Mouse (Mus musculus): Measurements from ENCODE around the gene Cadps2. TPM values are rescaled to one million over a fixed set of nuclear protein-coding genes. Genes with fewer than 3 reads are reported as not detected.

The Cadps2 gene
- total RNA-seq (2014; rRNA removed) (21.9 and 23.0 TPM in 2 replicates), polyA plus RNA-seq (2015; fragmentation: Nextera tagmentation; extraction: Ambion mirVana) (5.0 and 7.3 TPM in 2 replicates)

DNA sequence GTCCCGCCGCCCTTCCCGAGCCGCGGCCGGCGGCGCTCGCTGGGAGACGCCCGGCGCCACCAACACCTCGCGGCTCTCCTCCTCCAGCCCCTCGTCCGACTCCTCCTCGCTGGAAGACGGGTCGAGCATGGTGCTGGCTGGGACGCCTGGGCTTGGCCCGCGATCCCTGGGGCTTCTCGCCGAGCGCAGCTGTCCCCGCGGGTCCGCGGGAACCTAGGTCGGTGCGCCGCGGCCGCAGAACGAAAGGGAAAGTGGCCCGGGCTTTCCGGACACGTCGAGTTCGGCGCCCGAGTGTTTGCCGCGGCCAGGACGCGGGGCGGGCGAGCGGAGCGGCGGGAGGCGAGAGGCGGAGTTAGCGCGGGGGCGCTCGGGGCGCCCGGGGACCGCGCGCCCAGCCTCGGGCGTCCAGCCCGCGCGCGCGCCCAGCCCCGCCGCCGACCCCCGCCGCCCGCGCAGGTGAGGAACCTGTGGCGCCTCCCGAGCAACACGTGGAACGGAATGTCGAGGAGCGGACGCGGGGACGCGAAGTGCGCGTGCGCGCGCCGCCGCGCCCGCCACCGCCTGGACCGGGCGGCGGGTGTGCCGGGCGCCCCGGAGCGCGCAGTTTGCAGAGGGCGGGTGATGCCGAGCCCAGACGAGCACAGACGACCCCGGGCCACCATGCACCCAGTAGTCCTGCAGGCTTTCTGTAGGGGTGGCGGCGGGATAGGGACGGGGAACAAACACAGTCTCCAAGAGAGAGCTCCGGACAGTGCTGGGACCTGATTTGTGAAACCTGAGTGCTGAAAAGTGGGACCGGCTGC lies at the start of gene Cadps2:
Gene Cadps2 (minus strand): TSS at position 413 of the 803 bp plus-strand sequence.
- peak within 1 kb of the TSS; percentile 64 for H3K9ac ChIP-seq (replicated peaks; ENCODE audit: low read length, poor library complexity, severe bottlenecking)
- H3K27me3 ChIP-seq (ENCODE audit: insufficient read depth, low read length) = peaks cover 24% of the 10 kb centered on the region; the same call in 1 of the 2 replicates
- DNase-seq (ENCODE audit: low spot score) = peak; percentile 44
- whole genome bisulfite sequencing = 0% methylated on average over 87 of the region's 114 CpGs
- no peaks in the 10 kb centered on the region for H3K36me3 ChIP-seq (ENCODE audit: insufficient read depth, low read length)
- H3K27ac ChIP-seq (ENCODE audit: low read depth, low read length) = peak within 1 kb of the TSS; percentile 49; the same call in 1 of the 2 replicates
- H3K9me3 ChIP-seq (ENCODE audit: low read length) = no peaks in the 10 kb centered on the region
- no peak for TF ChIP-seq CTCF (IDR thresholded peaks at IDR 0.05)
- peak within 1 kb of the TSS; percentile 74 for H3K4me3 ChIP-seq (ENCODE audit: low read depth, low read length)
- peaks cover 4% of the 10 kb centered on the region; the same call in 1 of the 2 replicates for H3K4me1 ChIP-seq (ENCODE audit: insufficient read depth, low read length)
- ATAC-seq (ENCODE audit: low FRiP score) = peak; percentile 69
- H3K4me2 ChIP-seq (ENCODE audit: low read depth, low read length, poor library complexity, severe bottlenecking) = peak within 1 kb of the TSS; percentile 94

DNA sequence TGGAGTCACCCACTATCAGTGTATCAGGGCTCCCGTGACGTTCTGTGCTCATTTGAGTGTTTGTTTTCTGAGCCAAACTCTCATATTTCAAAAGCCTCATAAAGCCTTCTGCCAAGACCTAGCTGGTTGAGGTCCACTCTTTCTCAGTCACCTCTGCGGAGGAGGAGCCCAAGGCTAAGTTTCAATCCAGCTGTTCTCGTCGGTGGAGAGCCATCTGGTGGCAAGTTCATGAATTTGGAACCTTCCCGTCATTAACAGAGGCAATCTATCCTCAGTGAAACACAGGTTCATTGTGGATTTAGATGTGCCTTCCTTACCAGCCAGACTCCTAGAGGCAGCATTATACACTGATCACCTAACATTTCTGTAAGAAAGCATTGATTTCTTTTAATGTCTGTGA lies 47.2 kb upstream of the Cadps2 start:
- no peaks in the 10 kb centered on the region for H3K36me3 ChIP-seq (ENCODE audit: insufficient read depth, low read length)
- DNase-seq (ENCODE audit: low spot score) (peak; percentile 53), ATAC-seq (ENCODE audit: low FRiP score) (no peak)
- H3K9ac ChIP-seq (replicated peaks; ENCODE audit: low read length, poor library complexity, severe bottlenecking) = no peak overlapping the region
- no peak overlapping the region for H3K4me2 ChIP-seq (ENCODE audit: low read depth, low read length, poor library complexity, severe bottlenecking)
- no peaks in the 10 kb centered on the region for H3K4me1 ChIP-seq (ENCODE audit: insufficient read depth, low read length)
- no peaks in the 10 kb centered on the region for H3K27me3 ChIP-seq (ENCODE audit: insufficient read depth, low read length)
- H3K4me3 ChIP-seq (ENCODE audit: low read depth, low read length) = no peak overlapping the region
- no peaks in the 10 kb centered on the region for H3K9me3 ChIP-seq (ENCODE audit: low read length)
- 22% methylated on average over 6 of the region's 6 CpGs for WGBS
- TF ChIP-seq CTCF (IDR thresholded peaks at IDR 0.05) = peak; percentile 68
- H3K27ac ChIP-seq (ENCODE audit: low read depth, low read length) = no peak overlapping the region

DNA sequence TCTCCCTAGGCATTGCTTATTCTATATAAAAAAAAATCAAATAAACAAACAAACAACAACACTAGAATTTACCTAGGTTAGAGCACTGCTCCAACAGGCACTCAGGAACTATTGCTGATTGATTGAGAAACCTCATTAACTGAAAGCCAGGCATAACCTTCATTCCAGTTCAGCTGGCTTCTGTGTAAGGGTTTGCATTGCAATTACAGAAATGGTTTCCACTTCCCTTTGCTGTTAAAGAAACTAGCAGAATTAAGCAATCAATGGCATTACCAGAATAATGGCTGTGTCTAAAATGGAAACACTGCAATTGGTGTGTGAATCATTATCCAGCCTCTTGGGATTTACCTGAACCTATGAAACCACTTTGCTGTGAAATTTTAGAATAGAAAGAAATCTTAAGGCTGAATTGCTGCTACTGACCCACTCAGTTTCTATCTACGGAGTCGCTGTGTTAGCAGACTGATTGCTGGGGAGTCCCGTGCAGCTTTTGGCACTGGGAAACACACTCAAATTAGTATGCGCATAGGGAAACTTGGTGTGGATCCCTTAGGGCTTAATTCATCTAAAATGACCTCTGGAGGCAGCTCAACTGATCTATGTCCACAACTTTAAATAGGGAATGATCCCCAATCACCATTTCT lies 37.7 kb upstream of the Cadps2 start:
- no peak overlapping the region for H3K9ac ChIP-seq (replicated peaks; ENCODE audit: low read length, poor library complexity, severe bottlenecking)
- no peak for TF ChIP-seq CTCF (IDR thresholded peaks at IDR 0.05)
- WGBS = 40% methylated on average over 4 of the region's 4 CpGs
- no peak overlapping the region for H3K4me3 ChIP-seq (ENCODE audit: low read depth, low read length)
- ATAC-seq (ENCODE audit: low FRiP score) (no peak), DNase-seq (ENCODE audit: low spot score) (peak; percentile 41)
- no peaks in the 10 kb centered on the region for H3K36me3 ChIP-seq (ENCODE audit: insufficient read depth, low read length)
- H3K27me3 ChIP-seq (ENCODE audit: insufficient read depth, low read length) = no peaks in the 10 kb centered on the region
- no peaks in the 10 kb centered on the region for H3K4me1 ChIP-seq (ENCODE audit: insufficient read depth, low read length)
- H3K9me3 ChIP-seq (ENCODE audit: low read length) = no peaks in the 10 kb centered on the region
- H3K4me2 ChIP-seq (ENCODE audit: low read depth, low read length, poor library complexity, severe bottlenecking) = no peak overlapping the region
- no peak overlapping the region for H3K27ac ChIP-seq (ENCODE audit: low read depth, low read length)

DNA sequence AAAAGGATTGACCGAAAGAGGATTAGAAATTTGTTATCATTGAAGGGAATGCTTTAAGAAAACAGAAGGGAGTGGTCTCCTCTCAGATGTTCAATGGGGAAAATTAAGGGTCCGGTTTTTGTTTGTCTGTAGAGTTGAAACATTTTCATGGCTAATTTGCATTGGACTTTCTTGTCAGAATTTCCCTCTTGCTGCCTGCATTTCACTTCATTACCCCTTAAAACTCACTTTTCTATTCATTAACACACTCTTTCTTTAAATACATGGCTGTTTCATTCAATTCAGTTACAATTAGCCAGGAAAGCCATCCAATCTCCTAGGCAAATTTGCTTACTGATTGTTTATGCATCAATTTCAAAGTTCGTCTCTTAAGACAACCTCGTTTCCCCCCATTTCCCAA lies 37.1 kb upstream of the Cadps2 start:
- H3K9me3 ChIP-seq (ENCODE audit: low read length) = no peaks in the 10 kb centered on the region
- ATAC-seq (ENCODE audit: low FRiP score) (no peak), DNase-seq (ENCODE audit: low spot score) (no peak)
- no peak for TF ChIP-seq CTCF (IDR thresholded peaks at IDR 0.05)
- no peak overlapping the region for H3K4me3 ChIP-seq (ENCODE audit: low read depth, low read length)
- H3K27me3 ChIP-seq (ENCODE audit: insufficient read depth, low read length) = no peaks in the 10 kb centered on the region
- 56% methylated on average over 4 of the region's 4 CpGs for WGBS
- H3K4me2 ChIP-seq (ENCODE audit: low read depth, low read length, poor library complexity, severe bottlenecking) = no peak overlapping the region
- no peak overlapping the region for H3K9ac ChIP-seq (replicated peaks; ENCODE audit: low read length, poor library complexity, severe bottlenecking)
- no peaks in the 10 kb centered on the region for H3K36me3 ChIP-seq (ENCODE audit: insufficient read depth, low read length)
- H3K27ac ChIP-seq (ENCODE audit: low read depth, low read length) = no peak overlapping the region
- H3K4me1 ChIP-seq (ENCODE audit: insufficient read depth, low read length) = no peaks in the 10 kb centered on the region

DNA sequence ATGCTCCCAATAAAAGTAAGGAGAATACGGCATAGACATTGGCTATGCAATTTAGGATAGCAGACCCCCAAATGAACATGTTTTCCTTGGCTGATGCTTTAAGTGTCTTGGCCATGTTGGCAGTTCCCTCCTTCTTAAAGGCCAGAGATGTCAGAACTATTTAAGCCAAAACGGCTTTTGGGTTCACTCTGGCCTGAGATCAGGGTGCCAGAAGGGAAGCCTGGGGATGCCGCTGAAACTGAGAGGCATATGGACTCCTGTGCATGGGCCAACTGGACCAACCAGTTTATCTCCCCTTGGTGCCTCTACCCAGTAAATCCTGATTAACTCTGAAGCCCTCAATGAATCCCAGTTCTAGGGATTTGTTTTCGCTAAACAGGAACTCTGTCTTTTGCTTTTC lies 34.6 kb upstream of the Cadps2 start:
- ATAC-seq (ENCODE audit: low FRiP score) (peak; percentile 41; the same call in 1 of the 2 replicates), DNase-seq (ENCODE audit: low spot score) (peak; percentile 65)
- Histone ChIP-seq H3K9ac (replicated peaks; ENCODE audit: low read length, poor library complexity, severe bottlenecking) (no peak overlapping the region), H3K4me1 (ENCODE audit: insufficient read depth, low read length) (no peaks in the 10 kb centered on the region), H3K27ac (ENCODE audit: low read depth, low read length) (no peak overlapping the region), H3K4me2 (ENCODE audit: low read depth, low read length, poor library complexity, severe bottlenecking) (no peak overlapping the region), H3K27me3 (ENCODE audit: insufficient read depth, low read length) (no peaks in the 10 kb centered on the region), H3K9me3 (ENCODE audit: low read length) (no peaks in the 10 kb centered on the region), H3K4me3 (ENCODE audit: low read depth, low read length) (no peak overlapping the region), H3K36me3 (ENCODE audit: insufficient read depth, low read length) (no peaks in the 10 kb centered on the region)
- WGBS = 79% methylated on average over 4 of the region's 4 CpGs
- no peak for TF ChIP-seq CTCF (IDR thresholded peaks at IDR 0.05)

DNA sequence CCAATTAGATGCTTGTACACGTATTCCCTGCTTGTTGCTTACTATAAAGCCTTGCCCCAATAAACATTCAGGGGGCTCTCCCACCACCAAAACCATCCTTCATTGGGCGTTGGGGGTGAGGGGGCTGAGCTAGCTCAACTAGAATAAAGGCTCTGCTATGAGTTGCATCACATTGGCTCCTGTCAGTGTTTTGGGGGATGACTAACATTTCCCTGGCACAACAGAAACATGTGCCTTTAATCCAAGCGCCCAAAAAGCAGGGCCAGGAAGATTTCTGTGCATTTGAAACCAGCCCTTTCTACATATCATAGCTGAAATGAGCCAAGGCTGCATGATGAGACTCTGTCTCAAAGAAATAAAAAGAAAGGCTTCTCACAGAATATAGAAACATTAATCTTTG lies 34.0 kb upstream of the Cadps2 start:
- ATAC-seq (ENCODE audit: low FRiP score) = no peak
- no peak overlapping the region for H3K9ac ChIP-seq (replicated peaks; ENCODE audit: low read length, poor library complexity, severe bottlenecking)

More for the DNA sequence above, 34.0 kb upstream of the Cadps2 start:
- Histone ChIP-seq H3K36me3 (ENCODE audit: insufficient read depth, low read length) (no peaks in the 10 kb centered on the region), H3K9me3 (ENCODE audit: low read length) (no peaks in the 10 kb centered on the region), H3K27me3 (ENCODE audit: insufficient read depth, low read length) (no peaks in the 10 kb centered on the region), H3K4me2 (ENCODE audit: low read depth, low read length, poor library complexity, severe bottlenecking) (no peak overlapping the region), H3K4me1 (ENCODE audit: insufficient read depth, low read length) (no peaks in the 10 kb centered on the region), H3K27ac (ENCODE audit: low read depth, low read length) (no peak overlapping the region), H3K4me3 (ENCODE audit: low read depth, low read length) (no peak overlapping the region)
- WGBS = 88% methylated on average over 3 of the region's 3 CpGs
- no peak for TF ChIP-seq CTCF (IDR thresholded peaks at IDR 0.05)
- DNase-seq (ENCODE audit: low spot score) = no peak

Data from midbrain, postnatal 0 days (tissue).